Mouse (Mus musculus) megakaryocyte, embryonic 14.5 days (primary cell): ENCODE data around the gene Rpain.

Experiments used
- FLI1 ChIP-seq: IDR thresholded peaks from 2 replicates; pipeline ENCODE4 v1.6.1; 2012; ENCODE audit warnings: low read length, inconsistent platforms, mixed read lengths
- GATA1 ChIP-seq: IDR thresholded peaks from 3 replicates; pipeline ENCODE4 v1.6.1; 2012; ENCODE audit warnings: mixed read lengths, low read length, inconsistent platforms, borderline replicate concordance

GRCm38 (mm10) chr11:70982557-70983228, 12.7 kb downstream of the Rpain start, which contains the start of gene C1qbp:
- TF ChIP-seq GATA1 (no peak), FLI1 (no peak)
